Mouse (Mus musculus): ENCODE results near the gene Nectin3.

GRCm38 (mm10) chr16:46477336-46477735 is 21.0 kb downstream of the Nectin3 start:
- no peak for TF ChIP-seq CTCF (IDR thresholded peaks at IDR 0.05; ENCODE audit: low read depth)
- no peak for TF ChIP-seq EP300 (IDR thresholded peaks at IDR 0.05; ENCODE audit: low read depth)
